Mouse (Mus musculus) limb, embryonic 14.5 days (tissue): ENCODE results near the gene Clcn6. TPM values are rescaled to one million over a fixed set of nuclear protein-coding genes. Genes with fewer than 3 reads are reported as not detected.
A peak's percentile ranks its signal among the peaks of the same experiment; 100 is the strongest.

Experiments
- ATAC-seq: fragments of 200-750 bp; cut with Nextera tagmentation; 2 replicates; pipeline ENCODE4 v1.8.0; 2017; ENCODE audit warnings: low read depth, moderate number of reproducible peaks, moderate TSS enrichment; ENCODE audit not compliant: low FRiP score
- DNase-seq: peaks from one replicate; pipeline ENCODE4 v3.0.0-alpha.2; 2015; ENCODE audit warnings: low spot score
- H3K27ac ChIP-seq: fragments of 300-500 bp; sonication (generic); replicated peaks from 2 replicates; pipeline ENCODE4 v1.5.1; 2014; ENCODE audit warnings: low read depth, mild to moderate bottlenecking, low read length, moderate library complexity, mixed read lengths
- H3K27me3 ChIP-seq: fragments of 300-500 bp; sonication (generic); 2 replicates; pipeline ENCODE4 v1.6.1; 2014; ENCODE audit warnings: low read length, mixed read lengths; ENCODE audit not compliant: control insufficient read depth, insufficient read depth
- H3K36me3 ChIP-seq: fragments of 300-500 bp; sonication (generic); 2 replicates; pipeline ENCODE4 v1.6.1; 2014; ENCODE audit warnings: mild to moderate bottlenecking, low read length, moderate library complexity, mixed read lengths; ENCODE audit not compliant: control insufficient read depth, insufficient read depth
- H3K4me1 ChIP-seq: fragments of 300-500 bp; sonication (generic); 2 replicates; pipeline ENCODE4 v1.6.1; 2014; ENCODE audit warnings: antibody characterized with exemption, low read length, mixed read lengths; ENCODE audit not compliant: control insufficient read depth, insufficient read depth
- H3K4me2 ChIP-seq: fragments of 300-500 bp; sonication (generic); replicated peaks from 2 replicates; pipeline ENCODE4 v1.6.1; 2014; ENCODE audit warnings: low read depth, mild to moderate bottlenecking, low read length, moderate library complexity; ENCODE audit not compliant: severe bottlenecking
- H3K4me3 ChIP-seq: fragments of 300-500 bp; sonication (generic); replicated peaks from 2 replicates; pipeline ENCODE4 v1.5.1; 2014; ENCODE audit warnings: low read length
- H3K9ac ChIP-seq: fragments of 300-500 bp; sonication (generic); 2 replicates; pipeline ENCODE4 v1.6.1; 2014; ENCODE audit warnings: mild to moderate bottlenecking, low read depth, low read length, moderate library complexity; ENCODE audit not compliant: severe bottlenecking
- H3K9me3 ChIP-seq: fragments of 300-500 bp; sonication (generic); 2 replicates; pipeline ENCODE4 v1.6.1; 2016; ENCODE audit warnings: low read length; ENCODE audit not compliant: control insufficient read depth
- POLR2A ChIP-seq: fragments of 200-500 bp; IDR thresholded peaks from 2 replicates; pipeline ENCODE4 v1.8.0; 2012; ENCODE audit warnings: inconsistent platforms, mild to moderate bottlenecking, moderate library complexity, borderline replicate concordance; ENCODE audit not compliant: insufficient read depth, insufficient read length; ENCODE audit errors: extremely low read depth
- WGBS: fragments of 180-500 bp; shearing (Covaris S2); extraction: QIAGEN DNeasy Blood & Tissue Kit; methylation state at CpG from one replicate; pipeline ENCODE4 v1.1.7; 2014; 5-methylcytosine and 5-hydroxymethylcytosine counted together
- polyA plus RNA-seq, 2 experiments: library from polyadenylated mRNA; depleted of rRNA in 1 of 2; stranded (reverse) in 1 of 2; unstranded in 1 of 2; fragments of >200 nt; fragmentation: Nextera tagmentation in 1 of 2; extraction: Ambion mirVana in 1 of 2; gene quantifications; 2 replicates each; pipeline versions ENCODE4 v1.2.1 to v1.2.3; 2012 to 2014

Clcn6 gene
- polyA plus RNA-seq, 2 experiments = 6.9 to 22.5 TPM

DNA sequence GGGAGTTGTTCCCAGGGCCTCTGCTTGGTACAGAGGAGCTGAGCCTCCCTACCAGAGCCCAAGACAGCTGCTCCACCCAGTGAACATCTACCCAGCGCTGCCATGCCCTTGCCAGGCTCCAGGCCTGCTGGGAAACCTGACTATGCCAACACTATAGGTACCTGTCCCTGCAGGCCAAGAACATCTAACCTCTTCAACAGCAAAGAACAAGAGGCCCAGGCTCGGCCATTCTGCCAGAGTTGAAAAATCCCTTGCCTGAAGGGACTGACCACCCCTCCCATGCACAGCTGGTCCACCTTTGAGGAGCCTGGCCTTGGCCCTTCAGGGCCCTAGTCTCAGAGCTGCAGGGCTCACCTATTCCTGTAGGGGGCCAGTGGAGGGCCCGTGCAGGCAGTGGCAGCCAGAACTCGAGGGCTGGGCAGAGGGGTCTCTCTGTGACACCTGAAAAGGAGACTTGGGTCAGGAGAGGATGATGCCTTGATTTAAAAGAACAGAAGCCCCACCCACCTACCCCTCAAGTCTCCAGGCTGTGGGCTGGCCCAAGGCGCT, 19.1 kb upstream of the Clcn6 start:
- 67% methylated on average over 5 of the region's 5 CpGs for WGBS
- H3K4me2 ChIP-seq = no peak overlapping the region
- no peaks in the 10 kb centered on the region for H3K9me3 ChIP-seq
- no peaks in the 10 kb centered on the region for H3K4me1 ChIP-seq
- H3K9ac ChIP-seq = no peak overlapping the region
- peaks cover 56% of the 10 kb centered on the region for H3K36me3 ChIP-seq
- ATAC-seq = no peak
- TF ChIP-seq POLR2A = no peak
- no peak overlapping the region for H3K4me3 ChIP-seq
- no peak overlapping the region for H3K27ac ChIP-seq
- H3K27me3 ChIP-seq = no peaks in the 10 kb centered on the region
- DNase-seq = no peak

DNA sequence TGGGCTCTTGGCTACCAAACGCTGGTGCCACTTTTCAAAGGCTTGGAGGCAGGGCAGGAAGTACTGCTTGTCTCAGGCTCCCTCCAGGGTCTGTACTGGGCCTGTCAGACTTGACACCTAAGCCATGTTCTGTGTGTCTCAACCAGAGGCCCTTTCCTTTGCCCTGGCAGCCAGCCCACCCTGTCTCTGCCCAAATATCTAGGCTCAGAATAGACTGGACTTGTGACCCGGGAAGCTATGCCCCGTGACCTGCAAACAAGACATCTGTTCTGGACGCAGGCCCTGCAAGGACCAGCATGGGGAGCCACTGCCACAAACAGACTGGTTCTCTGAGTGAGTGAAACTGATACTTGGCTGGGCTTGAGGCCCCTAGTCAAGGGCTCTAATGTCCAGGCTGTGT, 18.2 kb upstream of the Clcn6 start:
- Histone ChIP-seq H3K9me3 (no peaks in the 10 kb centered on the region), H3K36me3 (peaks cover 65% of the 10 kb centered on the region), H3K9ac (no peak overlapping the region), H3K27ac (no peak overlapping the region), H3K27me3 (no peaks in the 10 kb centered on the region), H3K4me2 (no peak overlapping the region), H3K4me3 (no peak overlapping the region), H3K4me1 (no peaks in the 10 kb centered on the region)
- 87% methylated on average over 4 of the region's 4 CpGs for WGBS
- no peak for ATAC-seq
- no peak for TF ChIP-seq POLR2A
- DNase-seq = no peak

DNA sequence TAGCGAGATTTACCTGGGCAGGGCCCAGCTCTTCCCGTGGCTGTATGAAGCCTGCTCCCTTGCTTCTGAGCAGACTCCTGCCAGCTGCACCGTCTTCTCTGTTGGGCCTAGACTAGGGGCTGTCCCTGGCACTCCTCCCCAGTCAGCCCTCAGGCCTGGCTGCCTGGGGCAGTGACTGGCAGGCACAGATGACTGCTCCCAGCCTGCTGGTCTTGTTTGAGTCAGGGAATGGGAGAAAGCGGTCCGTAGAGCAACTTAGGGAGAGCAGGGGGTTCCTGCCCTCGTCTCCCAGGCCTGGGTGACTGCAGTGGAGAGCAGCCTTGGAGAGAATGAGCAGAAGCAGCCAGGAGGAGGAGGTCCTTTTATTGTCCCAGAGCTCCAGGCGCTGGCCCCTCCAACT, 17.6 kb upstream of the Clcn6 start:
- Histone ChIP-seq H3K4me1 (no peaks in the 10 kb centered on the region), H3K4me3 (no peak overlapping the region), H3K27me3 (no peaks in the 10 kb centered on the region), H3K9ac (no peak overlapping the region), H3K9me3 (no peaks in the 10 kb centered on the region), H3K4me2 (no peak overlapping the region), H3K27ac (no peak overlapping the region), H3K36me3 (peaks cover 70% of the 10 kb centered on the region)
- WGBS = 83% methylated on average over 7 of the region's 7 CpGs
- no peak for TF ChIP-seq POLR2A
- peak; percentile 35; the same call in 1 of the 2 replicates for ATAC-seq
- no peak for DNase-seq

DNA sequence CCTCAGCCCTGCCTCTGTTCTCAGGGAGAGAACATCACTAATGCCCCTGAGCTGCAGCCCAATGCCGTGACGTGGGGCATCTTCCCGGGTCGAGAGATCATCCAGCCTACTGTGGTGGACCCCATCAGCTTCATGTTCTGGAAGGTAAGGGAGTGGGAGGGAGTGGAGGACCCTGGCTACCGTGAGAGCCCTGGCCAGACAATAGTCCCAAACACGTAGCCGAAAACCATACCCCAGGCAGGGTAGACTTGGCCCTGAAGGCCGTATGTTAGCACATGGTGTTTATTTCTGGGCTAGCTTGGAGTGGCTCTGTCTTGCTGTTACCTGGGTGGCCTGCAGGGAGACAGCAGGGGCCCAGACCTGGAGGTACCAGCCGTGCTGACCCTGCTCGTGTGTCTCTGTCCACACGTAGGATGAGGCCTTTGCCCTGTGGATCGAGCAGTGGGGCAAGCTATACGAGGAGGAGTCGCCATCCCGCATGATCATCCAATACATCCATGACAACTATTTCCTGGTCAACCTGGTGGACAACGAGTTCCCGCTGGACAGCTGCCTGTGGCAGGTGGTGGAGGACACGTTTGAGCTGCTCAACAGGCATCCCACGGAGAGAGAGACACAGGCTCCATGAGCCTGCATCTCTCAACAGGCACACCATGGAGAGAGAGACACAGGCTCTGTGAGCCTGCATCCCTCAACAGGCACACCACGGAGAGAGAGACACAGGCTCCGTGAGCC, 16.5 kb upstream of the Clcn6 start:
- DNase-seq = no peak

DNA sequence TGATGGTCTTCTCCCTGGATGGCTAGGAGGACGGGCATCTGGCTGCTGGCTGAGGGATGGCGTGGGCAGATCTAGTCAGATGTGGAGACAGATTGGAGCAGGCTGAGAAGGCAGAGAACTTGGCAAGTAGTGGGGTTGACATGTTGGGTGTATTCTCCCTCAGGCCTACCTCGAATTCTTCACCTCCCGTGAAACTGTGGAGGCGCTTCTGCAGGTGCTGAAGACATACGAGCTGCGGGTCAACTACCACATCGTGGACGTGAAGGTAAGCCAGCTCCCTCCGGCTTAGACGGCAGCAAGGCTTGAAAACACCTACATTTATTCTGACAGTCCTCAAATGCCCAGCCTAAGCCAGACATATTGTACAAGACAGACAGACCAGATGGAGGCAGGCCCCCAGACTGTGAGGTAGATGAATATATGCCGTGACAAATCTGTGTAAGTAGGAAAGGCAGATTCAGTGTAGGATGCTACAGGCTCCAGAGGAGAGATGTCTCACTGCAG, 14.8 kb upstream of the Clcn6 start:
- Histone ChIP-seq H3K27ac (no peak overlapping the region), H3K9me3 (no peaks in the 10 kb centered on the region), H3K27me3 (no peaks in the 10 kb centered on the region), H3K4me2 (no peak overlapping the region), H3K4me1 (no peaks in the 10 kb centered on the region), H3K4me3 (no peak overlapping the region), H3K36me3 (peaks cover 96% of the 10 kb centered on the region), H3K9ac (no peak overlapping the region)
- no peak for DNase-seq
- WGBS = 90% methylated on average over 12 of the region's 12 CpGs
- no peak for ATAC-seq
- no peak for TF ChIP-seq POLR2A

More for the DNA sequence above, 16.5 kb upstream of the Clcn6 start:
- H3K4me2 ChIP-seq = no peak overlapping the region
- H3K4me3 ChIP-seq = no peak overlapping the region
- 92% methylated on average over 21 of the region's 21 CpGs for WGBS
- peaks cover 81% of the 10 kb centered on the region for H3K36me3 ChIP-seq
- no peak overlapping the region for H3K27ac ChIP-seq
- no peak overlapping the region for H3K9ac ChIP-seq
- no peaks in the 10 kb centered on the region for H3K27me3 ChIP-seq
- ATAC-seq = no peak
- no peak for TF ChIP-seq POLR2A
- no peaks in the 10 kb centered on the region for H3K9me3 ChIP-seq
- H3K4me1 ChIP-seq = no peaks in the 10 kb centered on the region
